Mouse (Mus musculus) lung, adult 10 weeks (tissue): Measurements from ENCODE around the gene Gm5930. TPM values are rescaled to one million over a fixed set of nuclear protein-coding genes. Genes with fewer than 3 reads are reported as not detected.

ENCODE experiments used
- polyA plus RNA-seq: library from polyadenylated mRNA; stranded (reverse); fragments of 350-450 nt; fragmentation: Illumina TruSeq; extraction: RNeasy Lipid Tissue Mini Kit (QIAGEN cat#74804); gene quantifications from one replicate; pipeline ENCODE4 v1.2.3, GENCODE M21; 2014; ENCODE audit warnings: low read depth, low replicate concordance; ENCODE audit not compliant: insufficient read depth

The Gm5930 gene
- polyA plus RNA-seq: 0.34 TPM

DNA sequence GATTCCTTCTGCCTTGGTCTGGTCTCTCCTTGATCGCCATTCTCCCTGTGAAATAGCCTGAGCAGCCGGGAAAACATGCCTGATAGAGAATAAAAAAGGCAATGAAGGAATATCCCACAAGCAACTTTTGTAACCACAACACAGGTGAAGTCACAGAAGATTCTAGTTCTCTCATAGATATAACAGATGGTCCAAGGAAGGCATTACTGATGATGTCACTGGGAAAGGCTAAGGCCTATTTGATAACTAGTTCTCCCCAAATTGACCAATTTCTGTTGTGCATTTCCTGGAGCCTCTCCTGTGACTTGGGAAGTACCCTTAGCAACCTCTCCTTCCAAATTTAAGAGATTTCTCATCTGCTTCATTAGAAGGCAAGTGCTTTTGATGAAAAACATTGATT is at the start of gene Gm5930:
TSS of gene Gm5930 (minus strand) at position 101 of the 400 bp plus-strand sequence.

DNA sequence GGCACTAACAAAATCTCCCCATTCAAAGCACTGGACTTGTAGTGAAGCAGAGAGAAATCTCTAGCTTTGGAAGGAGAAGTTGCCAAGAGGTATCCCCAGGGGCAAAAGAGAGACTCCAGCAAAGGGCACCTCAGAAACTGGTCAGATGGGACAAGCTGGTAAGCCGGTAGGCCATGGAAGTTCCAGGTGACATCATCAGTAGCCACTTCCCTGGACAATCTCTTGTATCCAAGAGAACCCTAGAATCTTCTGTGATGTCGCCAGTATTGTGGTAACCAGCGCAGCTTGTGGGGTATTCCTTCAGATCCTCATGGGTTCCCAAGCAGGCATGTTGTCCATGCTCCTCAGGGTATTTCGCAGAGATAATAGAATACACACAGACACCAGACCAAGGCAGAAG is 26.7 kb upstream of the Gm5930 start, which contains the start of gene Gm8229:
TSS of gene Gm8229 (plus strand) at position 301 of the 400 bp plus-strand sequence.

DNA sequence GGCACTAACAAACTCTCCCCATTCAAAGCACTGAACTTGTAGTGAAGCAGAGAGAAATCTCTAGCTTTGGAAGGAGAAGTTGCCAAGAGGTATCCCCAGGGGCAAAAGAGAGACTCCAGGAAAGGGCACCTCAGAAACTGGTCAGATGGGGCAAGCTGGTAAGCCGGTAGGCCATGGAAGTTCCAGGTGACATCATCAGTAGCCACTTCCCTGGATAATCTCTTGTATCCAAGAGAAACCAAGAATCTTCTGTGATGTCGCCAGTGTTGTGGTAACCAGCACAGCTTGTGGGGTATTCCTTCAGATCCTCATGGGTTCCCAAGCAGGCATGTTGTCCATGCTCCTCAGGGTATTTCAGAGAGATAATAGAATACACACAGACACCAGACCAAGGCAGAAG is 53.1 kb downstream of the Gm5930 start, which contains the start of gene Gm8220:
TSS of gene Gm8220 (plus strand) at position 301 of the 400 bp plus-strand sequence.

Other genes starting within 250 kb of the Gm5930 start
- 329 TPM for gene Ear2, start 235.9 kb downstream of the Gm5930 start, polyA plus RNA-seq
- gene Gm3327, start 214.7 kb downstream of the Gm5930 start, polyA plus RNA-seq: not detected
- not detected for gene Gm8212, start 140.9 kb downstream of the Gm5930 start, polyA plus RNA-seq
- not detected for gene 4930503E14Rik, start 125.3 kb downstream of the Gm5930 start, polyA plus RNA-seq
- gene Gm8220, start 53.0 kb downstream of the Gm5930 start, polyA plus RNA-seq: not detected
- not detected for gene Gm8229, start 26.8 kb upstream of the Gm5930 start, polyA plus RNA-seq
- gene Gm3371, start 72.1 kb upstream of the Gm5930 start, polyA plus RNA-seq: not detected
- gene Gm8232, start 95.1 kb upstream of the Gm5930 start, polyA plus RNA-seq: not detected
- not detected for gene BC061237, start 153.9 kb upstream of the Gm5930 start, polyA plus RNA-seq
- gene Gm17093, start 179.7 kb upstream of the Gm5930 start, polyA plus RNA-seq: not detected
- not detected for gene Gm8247, start 244.6 kb upstream of the Gm5930 start, polyA plus RNA-seq